Mouse (Mus musculus): ENCODE measurements at regions not wholly inside any gene's neighbourhood (a gene's known extent, or its start where the extent isn't known, plus 50 kb on each side); places are given as distances from the start of the nearest gene placed in this dataset.

DNA sequence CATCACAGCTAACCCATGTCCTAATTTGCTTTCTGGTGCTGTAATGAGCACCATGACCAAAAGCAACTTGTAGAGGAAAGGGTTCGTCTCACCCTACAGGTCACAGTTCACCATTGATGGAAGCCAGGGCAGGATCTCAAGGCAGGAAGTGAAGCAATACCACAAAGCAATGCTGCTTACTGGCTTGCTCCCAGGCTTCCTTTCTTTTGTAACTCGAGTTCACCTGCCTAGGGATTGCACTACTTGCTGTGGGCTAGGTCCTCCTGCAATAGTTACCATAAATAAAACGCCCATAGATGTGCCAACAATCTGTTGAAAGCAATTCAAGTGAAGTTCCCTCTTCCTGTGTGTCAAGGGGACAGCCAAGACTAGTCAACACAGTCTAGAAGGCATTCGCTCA lies 342.4 kb downstream of the Agtpbp1 start:
- H3K36me3 ChIP-seq (replicated peaks; ENCODE audit: low read length), result no peaks in the 10 kb centered on the region
- 0 out of 2 replicates have a peak, but pooled peaks cover 2% of the 10 kb centered on the region for H3K9me3 ChIP-seq
- TF ChIP-seq GATA1 (IDR thresholded peaks at IDR 0.05; ENCODE audit: borderline replicate concordance, low read length) (no peak), FLI1 (IDR thresholded peaks at IDR 0.05; ENCODE audit: low read length) (no peak)

DNA sequence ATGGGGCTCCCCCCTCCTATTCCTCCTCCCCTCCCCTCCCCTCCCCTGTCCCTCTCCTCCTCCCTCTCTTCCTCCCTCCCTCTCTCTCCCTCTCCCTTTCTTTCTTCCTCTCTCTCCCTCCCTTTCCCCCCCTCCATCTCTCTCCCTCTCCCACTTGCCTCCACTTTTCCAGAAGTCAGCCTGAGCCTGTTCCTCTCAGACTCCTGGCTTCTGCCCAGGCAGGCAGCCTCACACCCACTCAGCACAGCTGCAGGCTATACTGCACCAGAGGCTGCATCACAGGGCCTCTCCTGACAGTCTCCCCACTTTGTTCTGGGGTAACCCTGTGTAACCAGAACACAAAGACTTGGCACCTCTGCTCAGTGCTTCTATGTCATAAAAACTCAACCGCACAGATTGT lies 346.3 kb downstream of the Agtpbp1 start:
- Histone ChIP-seq H3K4me3 (replicated peaks) (no peak overlapping the region), H3K27me3 (replicated peaks) (no peaks in the 10 kb centered on the region), H3K4me1 (no peaks in the 10 kb centered on the region), H3K9me3 (0 out of 2 replicates have a peak, but pooled peaks cover 8% of the 10 kb centered on the region), H3K36me3 (replicated peaks; ENCODE audit: low read length) (no peaks in the 10 kb centered on the region)
- TF ChIP-seq GATA1 (IDR thresholded peaks at IDR 0.05; ENCODE audit: borderline replicate concordance, low read length) (no peak), FLI1 (IDR thresholded peaks at IDR 0.05; ENCODE audit: low read length) (no peak)

More for the DNA sequence above, 342.4 kb downstream of the Agtpbp1 start:
- Histone ChIP-seq H3K4me3 (replicated peaks) (no peak overlapping the region), H3K4me1 (no peaks in the 10 kb centered on the region), H3K27me3 (replicated peaks) (no peaks in the 10 kb centered on the region)

DNA sequence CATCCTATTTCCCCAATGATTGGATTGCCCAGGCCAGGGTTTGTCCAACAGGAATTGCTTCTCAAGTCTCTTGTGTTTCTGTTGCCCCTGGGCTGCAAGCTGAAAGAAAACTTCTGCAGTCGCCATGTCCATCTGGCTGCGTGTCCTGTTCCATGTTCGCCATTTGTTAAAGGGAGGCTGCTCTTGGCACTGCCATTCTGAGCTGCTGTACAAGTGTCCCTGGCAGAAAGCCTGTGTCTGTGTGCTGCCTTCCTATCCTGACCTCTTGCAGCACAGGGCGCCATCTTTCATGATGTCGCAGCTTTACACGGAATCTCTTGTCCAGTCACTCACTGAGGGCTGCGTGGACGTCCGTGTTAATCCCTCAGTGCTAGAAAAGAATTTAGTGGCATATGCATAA lies 349.2 kb downstream of the Agtpbp1 start:
- no peaks in the 10 kb centered on the region for H3K4me1 ChIP-seq
- TF ChIP-seq GATA1 (IDR thresholded peaks at IDR 0.05; ENCODE audit: borderline replicate concordance, low read length), result no peak
- no peak for TF ChIP-seq FLI1 (IDR thresholded peaks at IDR 0.05; ENCODE audit: low read length)
- H3K9me3 ChIP-seq, result 0 out of 2 replicates have a peak, but pooled peaks cover 9% of the 10 kb centered on the region
- H3K36me3 ChIP-seq (replicated peaks; ENCODE audit: low read length), result no peaks in the 10 kb centered on the region
- no peaks in the 10 kb centered on the region for H3K27me3 ChIP-seq (replicated peaks)
- H3K4me3 ChIP-seq (replicated peaks), result no peak overlapping the region

DNA sequence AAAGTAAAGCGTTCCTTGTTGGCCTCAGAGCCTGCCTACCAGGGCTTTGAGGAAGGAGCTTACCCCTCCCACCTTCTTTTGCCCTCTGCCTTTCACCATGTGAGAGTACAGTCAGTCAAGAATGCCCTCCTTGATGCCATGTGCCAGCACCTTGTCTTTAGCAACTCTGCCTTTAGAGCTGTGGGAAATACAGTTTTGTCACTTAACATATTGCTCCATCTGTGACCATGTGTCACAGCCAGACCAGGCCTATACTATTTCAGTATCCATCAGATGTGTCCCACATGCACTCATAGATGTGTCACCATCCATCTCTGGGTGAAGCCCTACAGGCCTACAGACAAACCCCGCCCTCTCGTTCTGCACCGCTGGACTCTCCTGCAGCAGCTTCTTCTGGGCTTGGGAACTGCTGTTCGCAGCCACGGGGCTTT lies 355.9 kb downstream of the Agtpbp1 start:
- TF ChIP-seq GATA1 (IDR thresholded peaks at IDR 0.05; ENCODE audit: borderline replicate concordance, low read length), result no peak
- no peak for TF ChIP-seq FLI1 (IDR thresholded peaks at IDR 0.05; ENCODE audit: low read length)
- H3K4me3 ChIP-seq (replicated peaks), result no peak overlapping the region
- peaks cover 30% of the 10 kb centered on the region for H3K9me3 ChIP-seq
- no peaks in the 10 kb centered on the region for H3K36me3 ChIP-seq (replicated peaks; ENCODE audit: low read length)
- no peaks in the 10 kb centered on the region for H3K27me3 ChIP-seq (replicated peaks)
- no peaks in the 10 kb centered on the region for H3K4me1 ChIP-seq

DNA sequence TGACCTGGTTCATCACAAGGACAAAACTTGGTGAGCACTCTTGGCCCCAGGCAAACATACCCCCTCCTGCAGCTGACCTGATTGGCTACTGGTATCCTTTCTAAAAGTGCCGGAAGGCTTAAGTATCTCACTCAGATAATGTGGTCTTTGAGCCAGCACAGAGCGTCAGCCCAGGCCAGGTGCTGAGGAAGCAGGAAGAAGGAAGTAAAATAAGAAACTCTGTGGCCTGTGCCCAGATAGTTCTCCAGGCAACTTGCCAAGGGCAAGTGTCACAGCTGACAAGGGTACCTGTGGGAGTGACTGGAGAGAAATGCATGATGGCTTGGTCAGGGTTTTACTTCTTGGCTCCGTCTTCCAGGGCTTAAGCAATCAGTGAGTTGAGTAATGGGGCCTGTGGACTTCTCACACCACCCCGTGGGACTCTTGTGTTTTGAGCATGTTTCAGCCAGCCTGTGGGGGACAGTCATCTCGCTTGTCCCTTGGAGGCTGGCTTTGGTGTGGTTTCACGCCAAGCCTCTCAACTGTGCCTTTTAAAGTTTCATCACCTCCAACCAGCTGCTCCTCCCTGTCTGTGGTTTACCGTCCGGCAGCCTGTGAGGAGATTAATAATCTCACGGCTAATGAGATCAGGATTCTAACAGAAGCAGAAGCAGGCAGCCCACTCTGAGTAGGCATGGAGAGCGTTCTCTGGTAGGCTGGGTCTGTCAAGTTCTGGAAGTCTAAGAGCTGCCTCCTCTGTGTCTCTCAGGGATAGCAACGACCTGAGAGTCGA lies 356.8 kb downstream of the Agtpbp1 start:
- TF ChIP-seq FLI1 (IDR thresholded peaks at IDR 0.05; ENCODE audit: low read length) (no peak), GATA1 (IDR thresholded peaks at IDR 0.05; ENCODE audit: borderline replicate concordance, low read length) (no peak)
- H3K36me3 ChIP-seq (replicated peaks; ENCODE audit: low read length), result no peaks in the 10 kb centered on the region
- H3K4me3 ChIP-seq (replicated peaks), result no peak overlapping the region
- no peaks in the 10 kb centered on the region for H3K27me3 ChIP-seq (replicated peaks)
- H3K4me1 ChIP-seq, result no peaks in the 10 kb centered on the region
- peaks cover 30% of the 10 kb centered on the region for H3K9me3 ChIP-seq

DNA sequence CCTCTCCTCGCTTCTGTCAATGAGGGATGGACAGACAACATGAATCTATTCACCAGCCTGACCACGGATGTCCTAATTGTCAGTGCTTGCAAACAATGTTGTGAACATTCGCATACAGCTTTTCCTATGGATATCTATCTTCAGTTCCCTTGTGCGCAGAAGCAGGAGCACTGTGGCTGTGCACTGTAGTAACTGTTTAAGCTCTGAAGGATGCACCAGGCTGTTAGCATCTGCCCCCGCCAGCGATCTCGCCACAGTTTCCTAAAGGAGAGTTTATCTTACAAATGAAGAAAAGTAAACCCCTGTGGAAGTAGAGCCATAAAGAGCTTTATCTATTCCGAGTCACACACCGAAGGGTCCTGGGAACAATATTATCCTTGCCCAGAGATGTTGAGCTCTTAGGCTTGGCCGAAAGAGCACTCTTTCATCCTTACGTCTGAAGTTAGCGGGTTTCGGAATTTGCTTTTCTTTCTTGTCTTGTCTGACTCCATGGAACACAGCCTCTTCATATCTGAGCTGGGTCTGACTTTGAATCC lies 357.4 kb downstream of the Agtpbp1 start:
- TF ChIP-seq GATA1 (IDR thresholded peaks at IDR 0.05; ENCODE audit: borderline replicate concordance, low read length) (no peak), FLI1 (IDR thresholded peaks at IDR 0.05; ENCODE audit: low read length) (no peak)
- Histone ChIP-seq H3K4me3 (replicated peaks) (no peak overlapping the region), H3K36me3 (replicated peaks; ENCODE audit: low read length) (no peaks in the 10 kb centered on the region), H3K9me3 (peaks cover 30% of the 10 kb centered on the region), H3K4me1 (no peaks in the 10 kb centered on the region), H3K27me3 (replicated peaks) (no peaks in the 10 kb centered on the region)

DNA sequence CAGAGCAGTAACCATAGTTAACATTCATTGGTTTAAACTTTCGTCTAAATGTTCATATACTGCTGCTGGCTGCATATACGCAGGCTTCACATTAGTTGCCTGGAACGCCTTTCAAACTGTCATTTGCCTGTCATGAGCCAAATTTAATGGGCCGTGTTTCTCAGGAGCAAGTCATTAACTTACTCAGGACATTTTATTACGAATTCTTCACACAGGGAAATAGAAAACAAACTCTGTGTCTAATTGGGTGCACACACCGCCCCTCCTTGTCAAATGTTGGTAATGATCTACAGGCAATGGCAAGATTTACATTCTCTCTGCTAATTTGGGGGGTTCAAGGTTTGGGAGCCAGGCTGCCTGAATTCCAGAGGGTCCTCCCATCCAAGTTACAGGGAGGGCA lies 364.4 kb downstream of the Agtpbp1 start:
- no peaks in the 10 kb centered on the region for H3K4me1 ChIP-seq
- no peak for TF ChIP-seq GATA1 (IDR thresholded peaks at IDR 0.05; ENCODE audit: borderline replicate concordance, low read length)
- no peak for TF ChIP-seq FLI1 (IDR thresholded peaks at IDR 0.05; ENCODE audit: low read length)
- no peak overlapping the region for H3K4me3 ChIP-seq (replicated peaks)
- no peaks in the 10 kb centered on the region for H3K36me3 ChIP-seq (replicated peaks; ENCODE audit: low read length)
- H3K9me3 ChIP-seq, result peaks cover 14% of the 10 kb centered on the region; the same call in 1 of the 2 replicates
- no peaks in the 10 kb centered on the region for H3K27me3 ChIP-seq (replicated peaks)

DNA sequence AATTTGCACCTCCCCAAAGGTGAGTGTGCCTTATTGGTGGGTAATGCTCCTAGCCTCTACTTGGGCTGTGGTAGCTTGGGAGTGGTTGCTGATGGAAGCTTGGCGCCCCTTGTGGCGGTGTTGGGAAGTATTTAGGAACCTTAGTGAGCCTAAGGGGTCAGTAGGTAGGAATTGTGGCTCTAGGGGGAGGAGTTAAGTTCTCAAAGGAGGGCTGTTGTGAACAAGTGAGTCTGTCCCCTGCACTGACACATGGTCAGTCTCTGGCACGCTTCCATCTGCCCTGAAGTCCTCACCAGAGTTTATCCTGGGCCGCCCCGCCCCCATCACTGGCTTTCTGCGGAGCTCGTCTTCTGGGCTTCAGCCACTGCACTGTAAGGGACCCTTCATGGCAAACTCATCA lies 364.9 kb downstream of the Agtpbp1 start:
- TF ChIP-seq GATA1 (IDR thresholded peaks at IDR 0.05; ENCODE audit: borderline replicate concordance, low read length) (no peak), FLI1 (IDR thresholded peaks at IDR 0.05; ENCODE audit: low read length) (no peak)
- peaks cover 14% of the 10 kb centered on the region; the same call in 1 of the 2 replicates for H3K9me3 ChIP-seq
- no peaks in the 10 kb centered on the region for H3K36me3 ChIP-seq (replicated peaks; ENCODE audit: low read length)
- no peak overlapping the region for H3K4me3 ChIP-seq (replicated peaks)
- no peaks in the 10 kb centered on the region for H3K27me3 ChIP-seq (replicated peaks)
- no peaks in the 10 kb centered on the region for H3K4me1 ChIP-seq

DNA sequence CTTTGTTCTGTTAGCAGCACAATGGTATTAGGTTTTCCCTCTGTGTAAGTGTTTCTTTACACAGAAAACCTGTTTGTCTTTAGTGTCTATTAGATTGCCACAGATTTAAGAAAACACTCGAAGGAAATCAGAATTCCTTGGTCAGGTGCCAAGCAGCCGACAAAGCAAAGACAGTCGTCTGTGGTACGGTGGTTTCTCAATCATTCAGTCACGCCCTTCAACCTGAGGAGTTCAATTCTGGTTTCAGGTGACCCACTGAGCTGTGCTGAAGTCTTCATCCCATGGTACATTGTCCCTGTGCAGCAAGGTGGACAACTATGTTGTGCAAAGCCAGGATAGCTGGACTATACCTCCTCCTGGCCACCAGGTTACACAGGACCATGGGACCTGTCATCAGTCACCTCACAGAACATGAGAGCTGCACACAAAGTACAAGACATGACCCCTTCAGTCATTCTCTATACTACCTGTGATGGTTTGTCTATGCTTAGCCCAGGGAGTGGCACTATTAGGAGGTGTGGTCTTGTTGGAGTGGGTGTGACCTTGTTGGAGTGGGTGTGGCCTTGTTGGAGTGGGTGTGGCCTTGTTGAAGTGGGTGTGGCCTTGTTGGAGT lies 368.2 kb downstream of the Agtpbp1 start:
- Histone ChIP-seq H3K9me3 (peaks cover 19% of the 10 kb centered on the region), H3K4me3 (replicated peaks) (no peak overlapping the region), H3K27me3 (replicated peaks) (no peaks in the 10 kb centered on the region), H3K4me1 (no peaks in the 10 kb centered on the region), H3K36me3 (replicated peaks; ENCODE audit: low read length) (no peaks in the 10 kb centered on the region)
- TF ChIP-seq GATA1 (IDR thresholded peaks at IDR 0.05; ENCODE audit: borderline replicate concordance, low read length) (no peak), FLI1 (IDR thresholded peaks at IDR 0.05; ENCODE audit: low read length) (no peak)

DNA sequence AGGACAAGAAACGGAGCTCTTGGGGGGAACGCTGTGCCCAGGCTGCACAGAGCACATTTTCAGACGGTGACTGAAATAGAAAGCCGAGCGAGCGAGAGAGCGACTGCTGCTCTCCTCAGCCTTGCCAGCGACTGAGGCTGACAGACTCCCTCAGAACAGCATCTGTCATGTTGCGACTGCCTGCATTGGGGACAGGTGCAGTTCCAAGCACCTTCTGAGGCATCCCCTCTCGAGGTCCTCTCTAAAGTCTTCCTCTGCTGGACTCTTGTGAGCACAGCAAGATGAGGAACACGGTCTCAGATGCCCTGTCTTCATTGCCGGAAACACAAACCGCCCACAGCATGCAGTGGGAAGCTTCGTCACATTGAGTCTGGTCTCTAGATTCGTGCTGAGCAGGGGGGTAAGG lies 372.7 kb downstream of the Agtpbp1 start:
- no peaks in the 10 kb centered on the region for H3K27me3 ChIP-seq (replicated peaks)
- H3K4me1 ChIP-seq, result no peaks in the 10 kb centered on the region
- no peak for TF ChIP-seq GATA1 (IDR thresholded peaks at IDR 0.05; ENCODE audit: borderline replicate concordance, low read length)
- TF ChIP-seq FLI1 (IDR thresholded peaks at IDR 0.05; ENCODE audit: low read length), result no peak
- peaks cover 10% of the 10 kb centered on the region for H3K9me3 ChIP-seq
- H3K4me3 ChIP-seq (replicated peaks), result no peak overlapping the region
- H3K36me3 ChIP-seq (replicated peaks; ENCODE audit: low read length), result no peaks in the 10 kb centered on the region

Data from megakaryocyte, embryonic 14.5 days (primary cell).